Mouse (Mus musculus) erythroblast, adult 5-6 weeks (primary cell): Measurements from ENCODE around the gene Mlst8. TPM values are rescaled to one million over a fixed set of nuclear protein-coding genes. Genes with fewer than 3 reads are reported as not detected.
A peak's percentile ranks its signal among the peaks of the same experiment; 100 is the strongest.
"Not testable (repeated sequence)": the region's sequence is repeated elsewhere in the genome, so short reads cannot be mapped to it uniquely, and the experiment has no call there.

Experiments used
- ATAC-seq: replicated peaks from 2 replicates; pipeline ENCODE4 v1.8.0; 2016; ENCODE audit warnings: moderate number of reproducible peaks, mild to moderate bottlenecking, moderate TSS enrichment, inconsistent platforms; ENCODE audit not compliant: poor library complexity, low FRiP score, severe bottlenecking
- total RNA-seq, 2 experiments: library from RNA; stranded (forward) in 1 of 2; stranded (reverse) in 1 of 2; fragments of 150-400 nt in 1 of 2; fragments of 200-764, 138-1000 nt in 1 of 2; gene quantifications; 2 replicates each; pipeline versions ENCODE4 v1.2.3 to v1.2.4; 2015 to 2017; ENCODE audit warnings: low replicate concordance in 2 of 2

The Mlst8 gene
- total RNA-seq, 2 experiments from 2014 or later: 5.5 to 15.8 TPM

GRCm38 (mm10) chr17:24440377-24440776 lies 38.5 kb downstream of the Mlst8 start:
- ATAC-seq: no peak

GRCm38 (mm10) chr17:24437016-24437415 lies 41.9 kb downstream of the Mlst8 start:
- peak; percentile 85 for ATAC-seq

- no peak for ATAC-seq
These were observed 49.5 kb downstream of the Mlst8 start for GRCm38 (mm10) chr17:24429201-24429983.

GRCm38 (mm10) chr17:24427170-24427557 lies 51.7 kb downstream of the Mlst8 start:
- ATAC-seq: peak; percentile 18; the same call in 1 of the 2 replicates

GRCm38 (mm10) chr17:24426471-24427169 lies 52.3 kb downstream of the Mlst8 start, which contains the start of gene Eci1:
Gene Eci1 (plus strand): TSS chr17:24426641.
- ATAC-seq: peak; percentile 97

- no peak for ATAC-seq
These were observed 53.0 kb downstream of the Mlst8 start for GRCm38 (mm10) chr17:24425905-24426304.

- not testable (repeated sequence) for ATAC-seq
These were observed 53.6 kb downstream of the Mlst8 start for GRCm38 (mm10) chr17:24425326-24425725.

GRCm38 (mm10) chr17:24424489-24424888 lies 54.4 kb downstream of the Mlst8 start:
- ATAC-seq: no peak

Other genes starting within 250 kb of the Mlst8 start
- 16.1 and 24.7 TPM in 2 replicates for gene Ccnf, start 227.6 kb downstream of the Mlst8 start, total RNA-seq (2015; ENCODE audit: low replicate concordance)
- 42.2 and 65.5 TPM in 2 replicates for gene Ccnf, start 227.6 kb downstream of the Mlst8 start, total RNA-seq (2017; ENCODE audit: low replicate concordance)
- gene Abca17, start 128.0 kb downstream of the Mlst8 start, total RNA-seq (2015; ENCODE audit: low replicate concordance): not detected in 2 replicates
- gene Abca17, start 128.0 kb downstream of the Mlst8 start, total RNA-seq (2017; ENCODE audit: low replicate concordance): not detected in 2 replicates
- 7.3 and 16.1 TPM in 2 replicates for gene Abca3, start 127.1 kb downstream of the Mlst8 start, total RNA-seq (2015; ENCODE audit: low replicate concordance)
- gene Abca3, start 127.1 kb downstream of the Mlst8 start, total RNA-seq (2017; ENCODE audit: low replicate concordance): 11.1 and 14.8 TPM in 2 replicates
- 38.7 and 42.8 TPM in 2 replicates for gene Rnps1, start 64.5 kb downstream of the Mlst8 start, total RNA-seq (2015; ENCODE audit: low replicate concordance)
- gene Rnps1, start 64.5 kb downstream of the Mlst8 start, total RNA-seq (2017; ENCODE audit: low replicate concordance): 43.6 and 43.7 TPM in 2 replicates
- gene Eci1, start 52.4 kb downstream of the Mlst8 start, total RNA-seq (2015; ENCODE audit: low replicate concordance): 2.7 and 5.4 TPM in 2 replicates
- gene Eci1, start 52.4 kb downstream of the Mlst8 start, total RNA-seq (2017; ENCODE audit: low replicate concordance): 4.3 and 15.3 TPM in 2 replicates
- gene Dnase1l2, start 36.0 kb downstream of the Mlst8 start, total RNA-seq (2015; ENCODE audit: low replicate concordance): 2.1 TPM in 1 of 2 replicates, not detected in the other
- 0.85 and 5.6 TPM in 2 replicates for gene Dnase1l2, start 36.0 kb downstream of the Mlst8 start, total RNA-seq (2017; ENCODE audit: low replicate concordance)
- 15.0 and 20.9 TPM in 2 replicates for gene E4f1, start 8.8 kb downstream of the Mlst8 start, total RNA-seq (2015; ENCODE audit: low replicate concordance)
- 13.4 and 14.1 TPM in 2 replicates for gene E4f1, start 8.8 kb downstream of the Mlst8 start, total RNA-seq (2017; ENCODE audit: low replicate concordance)
- 14.2 and 20.2 TPM in 2 replicates for gene Pgp, start 8.7 kb downstream of the Mlst8 start, total RNA-seq (2015; ENCODE audit: low replicate concordance)
- gene Pgp, start 8.7 kb downstream of the Mlst8 start, total RNA-seq (2017; ENCODE audit: low replicate concordance): 6.1 and 8.1 TPM in 2 replicates
- 1.7 TPM in 1 of 2 replicates, not detected in the other for gene Bricd5, start 5.2 kb downstream of the Mlst8 start, total RNA-seq (2015; ENCODE audit: low replicate concordance)
- 1.1 TPM in 1 of 2 replicates, not detected in the other for gene Bricd5, start 5.2 kb downstream of the Mlst8 start, total RNA-seq (2017; ENCODE audit: low replicate concordance)
- not detected in 2 replicates for gene Caskin1, start 9.5 kb upstream of the Mlst8 start, total RNA-seq (2015; ENCODE audit: low replicate concordance)
- gene Caskin1, start 9.5 kb upstream of the Mlst8 start, total RNA-seq (2017; ENCODE audit: low replicate concordance): not detected in 2 replicates
- 11.9 and 13.2 TPM in 2 replicates for gene Traf7, start 48.9 kb upstream of the Mlst8 start, total RNA-seq (2015; ENCODE audit: low replicate concordance)
- 24.2 and 45.2 TPM in 2 replicates for gene Traf7, start 48.9 kb upstream of the Mlst8 start, total RNA-seq (2017; ENCODE audit: low replicate concordance)
- gene Rab26, start 55.1 kb upstream of the Mlst8 start, total RNA-seq (2015; ENCODE audit: low replicate concordance): not detected in 2 replicates
- gene Rab26, start 55.1 kb upstream of the Mlst8 start, total RNA-seq (2017; ENCODE audit: low replicate concordance): not detected in 2 replicates
- 1.5 and 6.1 TPM in 2 replicates for gene Pkd1, start 70.8 kb upstream of the Mlst8 start, total RNA-seq (2015; ENCODE audit: low replicate concordance)
- gene Pkd1, start 70.8 kb upstream of the Mlst8 start, total RNA-seq (2017; ENCODE audit: low replicate concordance): 3.8 and 16.2 TPM in 2 replicates
- 16.3 and 75.9 TPM in 2 replicates for gene Tsc2, start 153.6 kb upstream of the Mlst8 start, total RNA-seq (2015; ENCODE audit: low replicate concordance)
- gene Tsc2, start 153.6 kb upstream of the Mlst8 start, total RNA-seq (2017; ENCODE audit: low replicate concordance): 8.6 and 9.0 TPM in 2 replicates
- gene Nthl1, start 153.6 kb upstream of the Mlst8 start, total RNA-seq (2015; ENCODE audit: low replicate concordance): 1.0 TPM in 1 of 2 replicates, not detected in the other
- gene Nthl1, start 153.6 kb upstream of the Mlst8 start, total RNA-seq (2017; ENCODE audit: low replicate concordance): 0.56 and 0.85 TPM in 2 replicates
- 0.38 TPM in 1 of 2 replicates, not detected in the other for gene Slc9a3r2, start 171.2 kb upstream of the Mlst8 start, total RNA-seq (2015; ENCODE audit: low replicate concordance)
- gene Slc9a3r2, start 171.2 kb upstream of the Mlst8 start, total RNA-seq (2017; ENCODE audit: low replicate concordance): 0.56 and 1.8 TPM in 2 replicates
- not detected in 2 replicates for gene Npw, start 179.4 kb upstream of the Mlst8 start, total RNA-seq (2015; ENCODE audit: low replicate concordance)
- gene Npw, start 179.4 kb upstream of the Mlst8 start, total RNA-seq (2017; ENCODE audit: low replicate concordance): not detected in 2 replicates
- gene Zfp598, start 190.6 kb upstream of the Mlst8 start, total RNA-seq (2015; ENCODE audit: low replicate concordance): 3.7 and 7.9 TPM in 2 replicates
- gene Zfp598, start 190.6 kb upstream of the Mlst8 start, total RNA-seq (2017; ENCODE audit: low replicate concordance): 4.0 and 4.3 TPM in 2 replicates
- gene Syngr3, start 210.9 kb upstream of the Mlst8 start, total RNA-seq (2015; ENCODE audit: low replicate concordance): not detected in 2 replicates
- gene Syngr3, start 210.9 kb upstream of the Mlst8 start, total RNA-seq (2017; ENCODE audit: low replicate concordance): not detected in 2 replicates
- gene Gfer, start 217.1 kb upstream of the Mlst8 start, total RNA-seq (2015; ENCODE audit: low replicate concordance): 2.7 and 6.3 TPM in 2 replicates
- 3.0 and 7.2 TPM in 2 replicates for gene Gfer, start 217.1 kb upstream of the Mlst8 start, total RNA-seq (2017; ENCODE audit: low replicate concordance)
- gene Noxo1, start 217.2 kb upstream of the Mlst8 start, total RNA-seq (2015; ENCODE audit: low replicate concordance): not detected in 2 replicates
- not detected in 2 replicates for gene Noxo1, start 217.2 kb upstream of the Mlst8 start, total RNA-seq (2017; ENCODE audit: low replicate concordance)
- gene Tbl3, start 228.6 kb upstream of the Mlst8 start, total RNA-seq (2015; ENCODE audit: low replicate concordance): 0.58 and 5.9 TPM in 2 replicates
- 4.3 and 11.9 TPM in 2 replicates for gene Tbl3, start 228.6 kb upstream of the Mlst8 start, total RNA-seq (2017; ENCODE audit: low replicate concordance)
- gene Rnf151, start 239.0 kb upstream of the Mlst8 start, total RNA-seq (2015; ENCODE audit: low replicate concordance): not detected in 2 replicates
- not detected in 2 replicates for gene Rnf151, start 239.0 kb upstream of the Mlst8 start, total RNA-seq (2017; ENCODE audit: low replicate concordance)
- gene Rps2, start 239.0 kb upstream of the Mlst8 start, total RNA-seq (2015; ENCODE audit: low replicate concordance): 1,254 and 1,636 TPM in 2 replicates
- 281 and 355 TPM in 2 replicates for gene Rps2, start 239.0 kb upstream of the Mlst8 start, total RNA-seq (2017; ENCODE audit: low replicate concordance)
- 52.0 and 124 TPM in 2 replicates for gene Ndufb10, start 245.4 kb upstream of the Mlst8 start, total RNA-seq (2015; ENCODE audit: low replicate concordance)
- gene Ndufb10, start 245.4 kb upstream of the Mlst8 start, total RNA-seq (2017; ENCODE audit: low replicate concordance): 74.1 and 90.5 TPM in 2 replicates
- gene Rpl3l, start 248.7 kb upstream of the Mlst8 start, total RNA-seq (2015; ENCODE audit: low replicate concordance): not detected in 2 replicates
- not detected in 2 replicates for gene Rpl3l, start 248.7 kb upstream of the Mlst8 start, total RNA-seq (2017; ENCODE audit: low replicate concordance)